Mouse (Mus musculus) spleen, adult 2 months (tissue): ENCODE results near the gene Fuca1.

Experiments
- CTCF ChIP-seq: fragments of 200-500 bp; IDR thresholded peaks from 2 replicates; pipeline ENCODE4 v1.5.1; 2011; ENCODE audit warnings: mild to moderate bottlenecking, inconsistent platforms; ENCODE audit not compliant: insufficient read depth, insufficient read length, insufficient replicate concordance; ENCODE audit errors: extremely low read depth
- POLR2A ChIP-seq: fragments of 200-500 bp; IDR thresholded peaks from 2 replicates; pipeline ENCODE4 v1.6.1; 2011; ENCODE audit warnings: low read depth, low read length, inconsistent platforms

- TF ChIP-seq POLR2A (no peak; the same call in 1 of the 2 replicates), CTCF (no peak)
These were observed 52.0 kb downstream of the Fuca1 start, which contains the start of gene Lypla2 for GRCm38 (mm10) chr4:135972556-135972906.
